Mouse (Mus musculus) myocyte (in vitro differentiated cells): ENCODE measurements around the gene Armh3. TPM values are rescaled to one million over a fixed set of nuclear protein-coding genes. Genes with fewer than 3 reads are reported as not detected.

Experiments
- H3K27me3 ChIP-seq: one replicate; pipeline ENCODE4 v1.6.1; 2011; ENCODE audit not compliant: control insufficient read depth, insufficient read depth, insufficient read length
- H3K36me3 ChIP-seq: one replicate; pipeline ENCODE4 v1.6.1; 2011; ENCODE audit not compliant: control insufficient read depth, insufficient read depth
- H3K4me2 ChIP-seq: one replicate; pipeline ENCODE4 v1.6.1; 2011; ENCODE audit warnings: low read depth, control low read depth
- H3K4me3 ChIP-seq: one replicate; pipeline ENCODE4 v1.5.1; 2011; ENCODE audit warnings: mild to moderate bottlenecking, control low read depth, moderate library complexity
- H3K79me2 ChIP-seq: one replicate; pipeline ENCODE4 v1.6.1; 2011; ENCODE audit not compliant: control insufficient read depth, insufficient read depth
- H3ac ChIP-seq: one replicate; pipeline ENCODE4 v1.6.1; 2011; ENCODE audit not compliant: control insufficient read depth, insufficient read length
- CEBPB ChIP-seq: IDR thresholded peaks from 2 replicates; pipeline ENCODE4 v1.6.1; 2011; ENCODE audit warnings: mild to moderate bottlenecking, moderate library complexity; ENCODE audit not compliant: poor library complexity, insufficient read depth, severe bottlenecking
- E2F4 ChIP-seq: IDR thresholded peaks from one replicate; pipeline ENCODE4 v1.6.1; 2011; ENCODE audit warnings: mild to moderate bottlenecking, control low read depth, moderate library complexity; ENCODE audit not compliant: insufficient read depth
- MAX ChIP-seq: IDR thresholded peaks from one replicate; pipeline ENCODE4 v1.6.1; 2011; ENCODE audit warnings: low read depth, mild to moderate bottlenecking, control low read depth
- MYOD1 ChIP-seq, 3 experiments: IDR thresholded peaks; one replicate each; pipeline ENCODE4 v1.6.1; 2011; ENCODE audit warnings: control low read depth in 2 of 3, low read depth in 2 of 3, mild to moderate bottlenecking in 2 of 3, moderate library complexity in 1 of 3; ENCODE audit not compliant: insufficient read length in 2 of 3, control insufficient read depth in 1 of 3
- MYOG ChIP-seq, 3 experiments: IDR thresholded peaks; one replicate each; pipeline ENCODE4 v1.6.1; 2011; ENCODE audit warnings: control low read depth in 2 of 3, low read depth in 2 of 3, mild to moderate bottlenecking in 2 of 3; ENCODE audit not compliant: insufficient read length in 2 of 3, control insufficient read depth in 1 of 3, insufficient read depth in 1 of 3
- POLR2A ChIP-seq: IDR thresholded peaks from one replicate; pipeline ENCODE4 v1.6.1; 2011; ENCODE audit warnings: low read depth, mild to moderate bottlenecking, control low read depth, moderate library complexity; ENCODE audit not compliant: insufficient read length
- POLR2AphosphoS2 ChIP-seq: IDR thresholded peaks from one replicate; pipeline ENCODE4 v1.6.1; 2011; ENCODE audit warnings: low read depth, control low read depth; ENCODE audit not compliant: insufficient read length
- REST ChIP-seq: IDR thresholded peaks from one replicate; pipeline ENCODE4 v1.6.1; 2011; ENCODE audit warnings: mild to moderate bottlenecking, control low read depth, moderate library complexity; ENCODE audit not compliant: insufficient read depth, insufficient read length
- SRF ChIP-seq: IDR thresholded peaks from one replicate; pipeline ENCODE4 v1.6.1; 2011; ENCODE audit warnings: low read depth; ENCODE audit not compliant: control insufficient read depth, insufficient read length
- TCF12 ChIP-seq: IDR thresholded peaks from one replicate; pipeline ENCODE4 v1.6.1; 2011; ENCODE audit warnings: mild to moderate bottlenecking, control low read depth; ENCODE audit not compliant: poor library complexity, insufficient read depth, severe bottlenecking
- TCF3 ChIP-seq: IDR thresholded peaks from one replicate; pipeline ENCODE4 v1.6.1; 2011; ENCODE audit warnings: low read depth, control low read depth; ENCODE audit not compliant: insufficient read length
- USF1 ChIP-seq: IDR thresholded peaks from one replicate; pipeline ENCODE4 v1.6.1; 2011; ENCODE audit warnings: low read depth, mild to moderate bottlenecking, control low read depth, moderate library complexity
- polyA plus RNA-seq: library from polyadenylated mRNA; unstranded; fragments of >200 nt; fragmentation: generic; extraction: Trizol; gene quantifications from one replicate; pipeline ENCODE4 v1.2.1, GENCODE M21; 2012; ENCODE audit warnings: missing spikeins

Armh3 gene
- polyA plus RNA-seq, 1 experiment: 9.7 TPM

DNA sequence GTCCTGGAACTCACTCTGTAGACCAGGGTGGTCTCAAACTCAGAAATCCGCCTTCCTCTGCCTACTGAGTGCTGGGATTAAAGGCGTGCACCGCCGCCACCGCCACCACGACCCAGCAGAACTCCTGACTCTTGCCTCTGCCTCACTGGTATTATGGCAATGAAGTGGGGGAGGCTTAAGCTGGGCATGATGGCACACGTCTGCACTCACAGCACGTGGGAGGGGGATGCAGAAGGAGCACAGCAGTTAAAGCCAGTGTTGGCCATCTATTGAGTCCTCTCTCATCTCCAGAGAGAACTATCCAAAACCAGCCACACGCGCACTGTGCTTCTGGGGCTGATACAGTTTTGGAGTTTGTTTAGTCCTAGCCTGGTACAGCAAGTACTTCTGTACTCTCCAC lies 164.6 kb downstream of the Armh3 start:
- H3K4me3 ChIP-seq: no peak overlapping the region

DNA sequence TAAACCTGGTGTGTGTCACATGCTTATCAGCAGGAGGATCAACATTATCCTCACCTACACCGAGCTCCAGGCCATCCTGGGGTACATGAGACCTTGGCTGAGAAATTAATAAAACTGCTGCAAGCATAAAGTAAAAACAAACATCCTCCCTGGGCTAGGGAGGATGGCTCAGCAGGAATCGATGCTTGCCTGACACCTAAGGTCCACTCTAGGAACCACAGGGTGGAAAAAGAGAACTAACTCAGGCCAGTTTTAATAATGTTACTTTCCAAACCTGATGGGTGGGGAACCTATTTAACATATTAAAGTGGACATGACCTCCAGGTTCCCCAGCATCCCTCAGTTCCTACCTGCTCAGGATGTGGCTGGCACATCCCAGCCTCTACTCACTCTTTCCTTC lies 167.6 kb downstream of the Armh3 start:
- no peaks in the 10 kb centered on the region for H3K36me3 ChIP-seq
- no peak overlapping the region for H3ac ChIP-seq
- no peaks in the 10 kb centered on the region for H3K27me3 ChIP-seq
- H3K4me3 ChIP-seq: no peak overlapping the region
- TF ChIP-seq MAX: no peak
- TF ChIP-seq USF1: no peak
- no peak for TF ChIP-seq POLR2A
- no peak for TF ChIP-seq TCF12
- no peak for TF ChIP-seq SRF
- no peak for TF ChIP-seq POLR2AphosphoS2
- TF ChIP-seq TCF3: no peak
- no peak for TF ChIP-seq E2F4
- TF ChIP-seq CEBPB: no peak
- H3K79me2 ChIP-seq: no peaks in the 10 kb centered on the region
- no peak overlapping the region for H3K4me2 ChIP-seq

More for the DNA sequence above, 164.6 kb downstream of the Armh3 start:
- Histone ChIP-seq H3ac (no peak overlapping the region), H3K36me3 (no peaks in the 10 kb centered on the region), H3K4me2 (no peak overlapping the region), H3K27me3 (no peaks in the 10 kb centered on the region), H3K79me2 (no peaks in the 10 kb centered on the region)
- no peak for TF ChIP-seq USF1
- TF ChIP-seq MYOD1 (IDR thresholded peaks at IDR 0.05; ENCODE audit: control insufficient read depth in 1 of 3, insufficient read length in 2 of 3, low read depth in 2 of 3): no peak

DNA sequence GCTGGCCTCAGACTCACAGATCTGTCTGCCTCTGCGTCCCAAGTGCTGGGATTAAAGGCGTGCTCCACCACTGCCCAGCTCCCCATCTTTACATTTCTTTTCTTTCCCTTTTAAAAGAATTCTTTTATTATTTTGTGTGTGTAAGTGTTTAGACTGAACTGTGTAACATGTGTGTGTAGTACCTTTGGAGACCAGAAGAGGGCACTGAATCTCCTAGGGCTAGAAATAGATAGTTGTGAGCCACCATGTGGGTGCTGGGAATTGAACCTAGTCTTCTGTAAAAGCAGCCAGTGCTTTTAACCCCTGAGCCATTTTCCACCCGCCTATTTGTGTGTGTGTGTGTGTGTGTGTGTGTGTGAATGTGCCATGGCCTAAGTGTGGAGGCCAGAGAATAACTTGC lies 170.6 kb downstream of the Armh3 start:
- Histone ChIP-seq H3K36me3 (no peaks in the 10 kb centered on the region), H3ac (no peak overlapping the region), H3K4me2 (no peak overlapping the region), H3K79me2 (no peaks in the 10 kb centered on the region), H3K4me3 (no peak overlapping the region), H3K27me3 (no peaks in the 10 kb centered on the region)
- TF ChIP-seq MYOD1 (IDR thresholded peaks at IDR 0.05; ENCODE audit: control insufficient read depth in 1 of 3, insufficient read length in 2 of 3, low read depth in 2 of 3): no peak

DNA sequence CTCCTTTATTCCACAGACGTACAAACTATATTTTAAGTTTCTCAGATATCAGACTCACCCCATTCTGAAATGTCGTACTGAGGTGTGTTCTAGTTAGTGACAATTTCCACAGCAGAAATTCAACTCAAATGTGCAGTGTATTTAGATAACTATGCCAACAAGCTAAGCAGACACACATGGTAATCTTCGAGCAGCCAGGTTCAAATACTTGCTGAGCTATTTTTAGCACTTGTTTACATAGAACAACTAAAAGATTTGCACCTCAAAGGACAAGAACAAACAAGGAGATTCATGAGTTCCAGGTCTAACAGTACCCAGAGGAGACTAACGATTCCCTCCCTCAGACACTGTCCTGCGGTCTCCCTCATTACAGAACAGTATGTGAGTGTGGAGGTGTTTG lies 171.2 kb downstream of the Armh3 start:
- Histone ChIP-seq H3K79me2 (no peaks in the 10 kb centered on the region), H3K27me3 (no peaks in the 10 kb centered on the region), H3K4me2 (no peak overlapping the region), H3K36me3 (no peaks in the 10 kb centered on the region), H3K4me3 (no peak overlapping the region), H3ac (no peak overlapping the region)
- TF ChIP-seq USF1 (no peak), POLR2A (no peak)

DNA sequence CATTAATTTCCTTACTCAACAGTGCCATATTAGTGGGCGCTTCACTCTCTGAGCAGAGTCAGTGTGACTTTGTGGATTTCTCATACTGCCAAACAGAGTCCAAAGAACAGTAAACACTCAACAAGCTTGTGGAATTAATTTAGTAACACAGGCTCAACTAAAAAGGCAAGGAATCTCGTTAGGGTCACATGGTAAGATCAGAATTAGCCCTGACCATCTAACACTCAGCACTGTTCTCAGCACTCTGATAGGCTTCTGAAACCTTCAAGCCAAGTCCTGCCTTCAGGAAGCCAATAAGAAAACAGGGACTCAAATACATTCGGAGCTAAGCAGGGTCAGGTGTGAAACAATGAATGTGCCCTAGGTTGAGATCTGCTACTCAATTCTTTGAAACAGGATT lies 172.1 kb downstream of the Armh3 start:
- no peak overlapping the region for H3K4me2 ChIP-seq
- H3K27me3 ChIP-seq: no peaks in the 10 kb centered on the region
- no peak overlapping the region for H3ac ChIP-seq
- H3K79me2 ChIP-seq: no peaks in the 10 kb centered on the region
- H3K36me3 ChIP-seq: no peaks in the 10 kb centered on the region
- no peak for TF ChIP-seq E2F4
- TF ChIP-seq MAX: no peak
- TF ChIP-seq TCF12: no peak
- TF ChIP-seq USF1: no peak
- no peak for TF ChIP-seq POLR2A
- no peak for TF ChIP-seq MYOG (IDR thresholded peaks at IDR 0.05; ENCODE audit: control insufficient read depth in 1 of 3, insufficient read depth in 1 of 3, insufficient read length in 2 of 3, low read depth in 2 of 3)
- H3K4me3 ChIP-seq: no peak overlapping the region

DNA sequence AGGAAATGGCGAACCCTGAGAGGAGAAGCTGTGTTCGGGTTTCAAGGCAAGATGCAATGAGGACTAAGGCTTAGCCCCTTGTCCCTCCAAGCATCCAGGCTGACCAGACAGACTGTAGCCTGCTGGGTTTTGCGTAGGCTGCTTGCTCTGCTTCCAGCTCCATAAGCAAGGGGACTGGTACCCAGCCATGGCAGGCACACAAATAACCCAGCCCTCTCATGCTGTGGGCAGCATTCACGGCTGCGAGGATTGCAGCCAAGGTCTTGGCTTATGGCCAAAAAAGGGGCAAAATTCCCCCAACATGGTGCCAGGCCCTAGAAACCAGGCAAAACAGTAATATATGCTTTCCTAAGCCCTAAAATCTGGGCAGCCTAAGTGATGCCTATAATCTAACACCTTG lies 176.5 kb downstream of the Armh3 start:
- TF ChIP-seq TCF3 (no peak), SRF (no peak), E2F4 (no peak), MYOD1 (IDR thresholded peaks at IDR 0.05; ENCODE audit: control insufficient read depth in 1 of 3, insufficient read length in 2 of 3, low read depth in 2 of 3) (no peak), MYOG (IDR thresholded peaks at IDR 0.05; ENCODE audit: control insufficient read depth in 1 of 3, insufficient read depth in 1 of 3, insufficient read length in 2 of 3, low read depth in 2 of 3) (no peak), USF1 (no peak), POLR2AphosphoS2 (no peak), MAX (no peak), CEBPB (no peak), POLR2A (no peak), TCF12 (no peak), REST (no peak)
- Histone ChIP-seq H3K27me3 (no peaks in the 10 kb centered on the region), H3K4me2 (no peak overlapping the region), H3K4me3 (no peak overlapping the region), H3ac (no peak overlapping the region), H3K79me2 (no peaks in the 10 kb centered on the region), H3K36me3 (no peaks in the 10 kb centered on the region)
